Mouse (Mus musculus) bone marrow macrophage, adult 2 months (primary cell): ENCODE results near the gene Arrdc3. TPM values are rescaled to one million over a fixed set of nuclear protein-coding genes. Genes with fewer than 3 reads are reported as not detected.
"Not testable (repeated sequence)": the region's sequence is repeated elsewhere in the genome, so short reads cannot be mapped to it uniquely, and the experiment has no call there.

Source experiments
- H3K27ac ChIP-seq: 2 replicates; pipeline ENCODE4 v1.5.1; 2012; ENCODE audit warnings: low read depth, low read length; ENCODE audit not compliant: insufficient read depth
- H3K4me1 ChIP-seq: 2 replicates; pipeline ENCODE4 v1.6.1; 2012; ENCODE audit warnings: low read length; ENCODE audit not compliant: control insufficient read depth, insufficient read depth
- H3K4me3 ChIP-seq: 2 replicates; pipeline ENCODE4 v1.5.1; 2012; ENCODE audit warnings: mild to moderate bottlenecking, low read length, moderate library complexity; ENCODE audit not compliant: insufficient read depth
- CTCF ChIP-seq: IDR thresholded peaks from 2 replicates; pipeline ENCODE4 v1.5.1; 2012; ENCODE audit warnings: low read depth, mild to moderate bottlenecking, low read length, moderate library complexity
- POLR2A ChIP-seq: IDR thresholded peaks from 2 replicates; pipeline ENCODE4 v1.6.1; 2012; ENCODE audit warnings: mild to moderate bottlenecking, low read depth, low read length, borderline replicate concordance
- polyA plus RNA-seq: library from polyadenylated mRNA; stranded (reverse); fragments of >200 nt; gene quantifications from 2 replicates; pipeline ENCODE4 v1.2.4, GENCODE M21; 2012; ENCODE audit not compliant: missing spikeins, insufficient read depth, insufficient read length

Gene Arrdc3
- polyA plus RNA-seq, 1 experiment: 23.2 TPM

DNA sequence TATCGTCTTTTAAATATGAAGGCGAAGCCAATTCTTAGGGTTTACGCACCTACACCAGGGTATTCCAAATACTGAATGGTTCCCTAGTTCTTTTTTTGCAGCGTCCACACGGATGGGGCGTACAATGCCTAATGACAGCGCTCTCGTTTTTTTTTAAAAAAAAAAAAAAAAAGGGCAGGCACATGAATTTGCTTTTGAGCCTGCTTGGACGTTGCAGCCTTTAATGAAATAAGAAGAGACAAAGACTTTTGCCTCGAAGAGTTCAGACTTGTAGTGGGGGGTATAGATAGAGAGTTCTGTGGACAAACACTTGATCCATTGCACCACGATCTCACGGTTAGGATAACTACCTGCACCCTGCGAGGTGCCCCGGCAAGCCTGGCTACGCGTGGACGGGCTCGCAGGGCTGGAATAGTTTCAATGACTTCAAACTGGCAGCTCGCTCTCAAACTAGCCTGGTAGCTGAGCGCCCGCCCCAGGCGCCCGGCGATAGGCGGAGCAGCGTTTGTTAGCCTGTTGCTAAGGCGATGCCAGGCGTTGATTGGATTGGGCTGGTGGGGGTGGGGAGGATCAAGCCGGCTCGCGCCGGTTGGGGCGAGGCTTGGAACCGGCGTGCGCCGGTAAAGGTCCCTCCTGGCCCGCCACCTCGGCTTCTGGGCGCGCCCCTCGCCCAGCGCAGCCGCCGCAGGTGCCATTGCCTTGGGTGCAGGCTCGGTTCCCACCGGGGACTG lies 2.1 kb downstream of the Arrdc3 start:
- Histone ChIP-seq H3K27ac (peak overlapping the region; percentile 94), H3K4me1 (peaks cover 5% of the 10 kb centered on the region; the same call in 1 of the 2 replicates), H3K4me3 (peak overlapping the region; percentile 85)
- no peak for TF ChIP-seq CTCF
- TF ChIP-seq POLR2A: no peak; the same call in 1 of the 2 replicates

DNA sequence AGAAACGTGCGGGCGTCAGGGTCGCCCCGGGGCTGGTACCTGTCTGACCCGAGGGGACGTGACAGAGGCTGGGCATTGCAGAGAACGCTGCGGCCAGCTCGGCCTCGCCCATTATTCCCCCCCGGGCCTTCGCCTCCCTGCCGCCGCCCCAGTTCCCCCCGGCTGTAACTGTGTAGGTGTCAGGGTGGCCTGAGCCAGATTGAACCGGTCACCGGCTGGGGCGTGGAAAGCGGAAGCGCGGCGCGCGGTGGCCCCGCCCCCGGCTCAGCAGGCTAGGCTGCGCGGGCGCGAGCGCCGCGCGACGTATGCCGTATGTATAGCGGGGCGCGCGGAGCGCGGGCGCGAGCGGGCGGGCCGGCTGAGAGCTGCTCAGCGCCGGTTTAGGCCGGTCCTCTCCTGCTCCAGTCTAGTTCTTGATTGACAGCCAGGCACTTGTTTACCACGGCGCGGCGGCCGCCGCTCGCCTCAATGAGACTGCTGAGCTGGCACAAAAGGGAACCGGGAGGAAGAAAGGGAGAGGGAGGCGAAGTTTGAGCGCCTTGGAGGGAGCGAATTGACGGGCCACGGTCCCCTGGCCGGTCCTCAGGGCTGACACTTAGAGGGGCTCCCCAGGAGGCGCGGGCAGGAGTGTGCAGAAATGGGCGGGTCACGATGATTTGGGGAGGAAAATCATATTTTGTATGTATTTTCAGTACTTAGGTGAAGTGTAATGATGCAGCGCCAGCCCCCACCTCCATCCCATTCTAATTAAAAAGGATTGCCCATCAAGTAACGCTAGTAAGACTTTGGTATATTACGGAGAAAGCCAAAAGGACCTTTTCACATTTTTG lies 2.9 kb downstream of the Arrdc3 start:
- TF ChIP-seq CTCF (no peak), POLR2A (no peak)

GRCm38 (mm10) chr13:80886664-80887210 lies 3.6 kb downstream of the Arrdc3 start:
- TF ChIP-seq CTCF (no peak), POLR2A (no peak)
- peaks cover 5% of the 10 kb centered on the region; the same call in 1 of the 2 replicates for H3K4me1 ChIP-seq
- H3K27ac ChIP-seq: peak overlapping the region; percentile 87
- peak overlapping the region; percentile 71 for H3K4me3 ChIP-seq

More for the DNA sequence above, 2.9 kb downstream of the Arrdc3 start:
- H3K4me3 ChIP-seq: peak overlapping the region; percentile 85
- peaks cover 5% of the 10 kb centered on the region; the same call in 1 of the 2 replicates for H3K4me1 ChIP-seq
- H3K27ac ChIP-seq: peak overlapping the region; percentile 94

- TF ChIP-seq POLR2A (no peak), CTCF (no peak)
- no peak overlapping the region for H3K4me3 ChIP-seq
- no peak overlapping the region for H3K27ac ChIP-seq
- H3K4me1 ChIP-seq: peaks cover 2% of the 10 kb centered on the region; the same call in 1 of the 2 replicates
These were observed 4.7 kb downstream of the Arrdc3 start for GRCm38 (mm10) chr13:80887842-80888241.

- H3K4me1 ChIP-seq, H3K4me3 ChIP-seq, H3K27ac ChIP-seq: not testable (repeated sequence)
These were observed 11.7 kb downstream of the Arrdc3 start for GRCm38 (mm10) chr13:80894928-80895327.

- no peak overlapping the region for H3K4me3 ChIP-seq
These were observed 14.2 kb downstream of the Arrdc3 start for GRCm38 (mm10) chr13:80897411-80897810.

GRCm38 (mm10) chr13:80898095-80898494 lies 14.9 kb downstream of the Arrdc3 start:
- Histone ChIP-seq H3K27ac (no peak overlapping the region), H3K4me3 (no peak overlapping the region), H3K4me1 (peaks cover 10% of the 10 kb centered on the region)
- no peak for TF ChIP-seq CTCF
- TF ChIP-seq POLR2A: no peak

More at GRCm38 (mm10) chr13:80897411-80897810, 14.2 kb downstream of the Arrdc3 start:
- Histone ChIP-seq H3K4me1 (peaks cover 5% of the 10 kb centered on the region), H3K27ac (no peak overlapping the region)
- TF ChIP-seq CTCF (no peak), POLR2A (no peak)

DNA sequence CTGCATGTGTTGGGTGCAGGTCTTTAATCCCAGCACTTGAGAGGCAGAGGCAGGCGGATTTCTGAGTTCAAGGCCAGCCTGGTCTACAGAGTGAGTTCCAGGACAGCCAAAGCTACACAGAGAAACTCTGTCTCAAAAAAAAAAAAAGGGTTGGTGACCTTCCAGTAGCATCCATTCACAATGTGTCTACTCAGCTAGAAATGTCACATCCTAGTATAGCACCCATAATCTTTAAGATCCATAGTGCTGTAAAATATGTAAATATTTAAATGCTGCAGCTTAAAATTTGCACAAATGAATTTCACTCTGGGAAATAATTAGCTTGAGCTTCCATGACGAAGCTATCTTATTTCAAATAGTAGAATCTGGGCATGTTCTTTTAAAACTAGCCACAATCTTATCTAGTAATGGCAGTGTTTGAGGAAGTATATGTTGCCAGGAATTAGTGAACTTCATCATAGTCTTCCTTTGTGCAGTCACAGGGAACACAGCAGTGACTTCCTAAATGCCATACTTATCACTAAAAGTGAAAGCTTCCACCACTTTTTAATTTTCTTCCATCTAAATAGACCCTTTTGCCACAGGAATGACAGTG lies 16.3 kb downstream of the Arrdc3 start:
- no peak overlapping the region for H3K4me3 ChIP-seq
- H3K27ac ChIP-seq: no peak overlapping the region
- peaks cover 10% of the 10 kb centered on the region for H3K4me1 ChIP-seq
- TF ChIP-seq CTCF: no peak
- TF ChIP-seq POLR2A: no peak

DNA sequence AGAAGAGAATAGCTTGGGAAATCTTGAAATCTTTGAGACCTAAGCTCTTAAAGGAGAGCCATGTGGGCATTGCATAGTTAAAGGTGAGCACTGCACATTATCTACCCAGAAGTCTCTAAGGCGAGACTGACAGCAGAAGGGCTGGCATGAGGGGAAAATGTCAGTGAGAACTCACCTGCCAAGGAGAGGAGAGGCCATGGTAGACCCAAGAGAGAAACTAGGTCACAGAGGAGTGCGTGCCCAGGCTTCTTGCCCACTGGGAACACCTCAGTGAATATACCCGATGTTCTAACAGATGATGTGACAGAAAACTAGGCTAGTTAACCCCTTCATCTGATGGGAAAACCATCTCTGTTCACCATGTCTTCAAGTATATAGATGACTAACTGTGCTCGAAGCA lies 18.2 kb downstream of the Arrdc3 start:
- TF ChIP-seq POLR2A (no peak), CTCF (no peak)
- H3K27ac ChIP-seq: no peak overlapping the region
- peaks cover 10% of the 10 kb centered on the region for H3K4me1 ChIP-seq
- no peak overlapping the region for H3K4me3 ChIP-seq
